Mouse (Mus musculus) megakaryocyte, adult 5-6 weeks (primary cell): ENCODE data around the gene Mgat3. TPM values are rescaled to one million over a fixed set of nuclear protein-coding genes. Genes with fewer than 3 reads are reported as not detected.

Experiments
- ATAC-seq: 2 replicates; pipeline ENCODE4 v1.8.0; 2016; ENCODE audit warnings: mild to moderate bottlenecking, inconsistent platforms; ENCODE audit not compliant: poor library complexity, severe bottlenecking
- total RNA-seq, 2 experiments: library from RNA; stranded (forward) in 1 of 2; stranded (reverse) in 1 of 2; fragments of 153-499, 151-499 nt in 1 of 2; fragments of 221-1000, 200-1000 nt in 1 of 2; gene quantifications; 2 replicates each; pipeline versions ENCODE4 v1.2.3 to v1.2.4; 2015 to 2017

Gene Mgat3
- total RNA-seq, 2 experiments from 2014 or later = not detected

GRCm38 (mm10) chr15:80256656-80257601, 83.4 kb downstream of the Mgat3 start:
- ATAC-seq = no peak

GRCm38 (mm10) chr15:80257602-80258239, 84.2 kb downstream of the Mgat3 start:
- no peak for ATAC-seq

- ATAC-seq = no peak
These were observed 85.0 kb downstream of the Mgat3 start for GRCm38 (mm10) chr15:80258240-80259170.

GRCm38 (mm10) chr15:80259406-80260045, 86.0 kb downstream of the Mgat3 start:
- ATAC-seq = no peak

- ATAC-seq = peak; percentile 33
These were observed 87.2 kb downstream of the Mgat3 start for GRCm38 (mm10) chr15:80260677-80261076.

GRCm38 (mm10) chr15:80261100-80261499, 87.6 kb downstream of the Mgat3 start:
- ATAC-seq = no peak

GRCm38 (mm10) chr15:80263610-80264575, 90.4 kb downstream of the Mgat3 start, which contains the start of gene Rps19bp1:
Gene Rps19bp1 (minus strand): TSS chr15:80264315.
- peak; percentile 95 for ATAC-seq

Other genes with a start within 250 kb of the Mgat3 start
- gene Cbx7, start 202.6 kb upstream of the Mgat3 start, total RNA-seq (2015) = 4.9 and 5.5 TPM in 2 replicates
- 3.9 and 7.0 TPM in 2 replicates for gene Cbx7, start 202.6 kb upstream of the Mgat3 start, total RNA-seq (2017)
- gene Pdgfb, start 158.7 kb upstream of the Mgat3 start, total RNA-seq (2015) = 1.3 and 1.6 TPM in 2 replicates
- gene Pdgfb, start 158.7 kb upstream of the Mgat3 start, total RNA-seq (2017) = 0.40 and 1.7 TPM in 2 replicates
- gene Syngr1, start 82.4 kb upstream of the Mgat3 start, total RNA-seq (2015) = 3.2 and 3.9 TPM in 2 replicates
- 0.08 and 0.22 TPM in 2 replicates for gene Syngr1, start 82.4 kb upstream of the Mgat3 start, total RNA-seq (2017)
- 965 and 1,027 TPM in 2 replicates for gene Rpl3, start 81.9 kb upstream of the Mgat3 start, total RNA-seq (2015)
- gene Rpl3, start 81.9 kb upstream of the Mgat3 start, total RNA-seq (2017) = 1,404 and 1,498 TPM in 2 replicates
- 3.8 and 6.9 TPM in 2 replicates for gene Tab1, start 40.6 kb upstream of the Mgat3 start, total RNA-seq (2015)
- gene Tab1, start 40.6 kb upstream of the Mgat3 start, total RNA-seq (2017) = 13.5 and 14.5 TPM in 2 replicates
- 12.3 and 14.2 TPM in 2 replicates for gene Mief1, start 60.3 kb downstream of the Mgat3 start, total RNA-seq (2015)
- 16.4 and 17.5 TPM in 2 replicates for gene Mief1, start 60.3 kb downstream of the Mgat3 start, total RNA-seq (2017)
- 2.4 and 9.5 TPM in 2 replicates for gene AC140267.1, start 62.1 kb downstream of the Mgat3 start, total RNA-seq (2015)
- not detected in 2 replicates for gene AC140267.1, start 62.1 kb downstream of the Mgat3 start, total RNA-seq (2017)
- 172 and 184 TPM in 2 replicates for gene Atf4, start 81.5 kb downstream of the Mgat3 start, total RNA-seq (2015)
- 253 and 263 TPM in 2 replicates for gene Atf4, start 81.5 kb downstream of the Mgat3 start, total RNA-seq (2017)
- 32.9 and 35.4 TPM in 2 replicates for gene Rps19bp1, start 90.6 kb downstream of the Mgat3 start, total RNA-seq (2015)
- 12.6 and 20.3 TPM in 2 replicates for gene Rps19bp1, start 90.6 kb downstream of the Mgat3 start, total RNA-seq (2017)
- 0.02 TPM in 1 of 2 replicates, not detected in the other for gene Cacna1i, start 113.5 kb downstream of the Mgat3 start, total RNA-seq (2015)
- gene Cacna1i, start 113.5 kb downstream of the Mgat3 start, total RNA-seq (2017) = not detected in 2 replicates